Mouse (Mus musculus) hindbrain, postnatal 0 days (tissue): ENCODE results near the gene Tsnaxip1. TPM values are rescaled to one million over a fixed set of nuclear protein-coding genes. Genes with fewer than 3 reads are reported as not detected.
A peak's percentile ranks its signal among the peaks of the same experiment; 100 is the strongest.

ENCODE experiments used
- ATAC-seq: fragments of 200-750 bp; cut with Nextera tagmentation; 2 replicates; pipeline ENCODE4 v1.8.0; 2017; ENCODE audit warnings: mild to moderate bottlenecking, moderate TSS enrichment, moderate library complexity
- DNase-seq: peaks from one replicate; pipeline ENCODE4 v3.0.0-alpha.2; 2015; ENCODE audit warnings: low spot score
- H3K27ac ChIP-seq: fragments of 300-500 bp; sonication (generic); 2 replicates; pipeline ENCODE4 v1.5.1; 2014; ENCODE audit warnings: mild to moderate bottlenecking
- H3K27me3 ChIP-seq: fragments of 300-500 bp; sonication (generic); 2 replicates; pipeline ENCODE4 v1.6.1; 2014; ENCODE audit warnings: low read length, mixed read lengths; ENCODE audit not compliant: insufficient read depth
- H3K36me3 ChIP-seq: fragments of 300-500 bp; sonication (generic); 2 replicates; pipeline ENCODE4 v1.6.1; 2014; ENCODE audit warnings: low read length, mixed read lengths; ENCODE audit not compliant: insufficient read depth
- H3K4me1 ChIP-seq: fragments of 300-500 bp; sonication (generic); 2 replicates; pipeline ENCODE4 v1.6.1; 2014; ENCODE audit warnings: antibody characterized with exemption, low read length, mixed read lengths; ENCODE audit not compliant: insufficient read depth
- H3K4me2 ChIP-seq: fragments of 300-500 bp; sonication (generic); 2 replicates; pipeline ENCODE4 v1.6.1; 2014; ENCODE audit warnings: low read depth, mild to moderate bottlenecking, low read length, moderate library complexity, mixed read lengths
- H3K4me3 ChIP-seq: fragments of 300-500 bp; sonication (generic); 2 replicates; pipeline ENCODE4 v1.5.1; 2014; ENCODE audit warnings: low read length
- H3K9ac ChIP-seq: fragments of 300-500 bp; sonication (generic); replicated peaks from 2 replicates; pipeline ENCODE4 v1.6.1; 2014; ENCODE audit warnings: mild to moderate bottlenecking, low read length, moderate library complexity, mixed read lengths
- H3K9me3 ChIP-seq: fragments of 300-500 bp; sonication (generic); 2 replicates; pipeline ENCODE4 v1.6.1; 2016; ENCODE audit warnings: low read length, mixed read lengths
- CTCF ChIP-seq: IDR thresholded peaks from 2 replicates; pipeline ENCODE4 v1.5.1; 2016; ENCODE audit warnings: antibody characterized with exemption, control low read depth, low read depth
- WGBS: fragments of 180-500 bp; shearing (Covaris S2); extraction: QIAGEN DNeasy Blood & Tissue Kit; methylation state at CpG from one replicate; pipeline ENCODE4 v1.1.7; 2014; 5-methylcytosine and 5-hydroxymethylcytosine counted together
- polyA plus RNA-seq: library from polyadenylated mRNA; unstranded; fragments of >200 nt; fragmentation: Nextera tagmentation; extraction: Ambion mirVana; gene quantifications from 2 replicates; pipeline ENCODE4 v1.2.1, GENCODE M21; 2015
- total RNA-seq: library from RNA; depleted of rRNA; stranded (reverse); fragments of >200 nt; gene quantifications from 2 replicates; pipeline ENCODE4 v1.2.3, GENCODE M21; 2014

The Tsnaxip1 gene
- total and polyA plus RNA-seq, 2 experiments from 2014 or later, result 0.37 to 0.64 TPM

DNA sequence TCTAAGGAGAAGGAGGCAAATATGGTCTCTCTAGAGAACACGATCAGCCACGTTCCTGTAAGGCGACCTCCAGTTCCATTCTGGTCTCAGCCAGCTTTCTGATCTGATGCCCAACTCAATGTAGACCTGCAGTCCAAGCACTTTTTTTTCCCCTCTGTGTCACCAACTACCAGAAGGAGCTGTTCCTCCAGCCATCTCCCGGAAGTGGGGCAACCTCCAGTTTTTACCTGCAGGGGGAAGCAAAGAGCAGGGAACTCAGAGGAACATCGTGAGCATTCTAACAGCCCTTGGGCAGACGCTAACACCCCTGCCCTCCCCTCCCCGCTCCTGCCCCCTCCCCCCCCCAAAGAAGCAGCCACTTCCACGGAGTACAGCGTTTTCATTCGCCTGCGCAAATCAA lies 7.8 kb downstream of the Tsnaxip1 start:
- Histone ChIP-seq H3K4me2 (no peak overlapping the region), H3K9ac (no peak overlapping the region), H3K4me3 (no peak overlapping the region), H3K36me3 (no peaks in the 10 kb centered on the region), H3K27ac (no peak overlapping the region), H3K27me3 (no peaks in the 10 kb centered on the region), H3K4me1 (no peaks in the 10 kb centered on the region), H3K9me3 (no peaks in the 10 kb centered on the region)
- DNase-seq, result peak; percentile 42
- 27% methylated on average over 11 of the region's 11 CpGs for WGBS
- TF ChIP-seq CTCF, result peak; percentile 59
- ATAC-seq, result no peak

DNA sequence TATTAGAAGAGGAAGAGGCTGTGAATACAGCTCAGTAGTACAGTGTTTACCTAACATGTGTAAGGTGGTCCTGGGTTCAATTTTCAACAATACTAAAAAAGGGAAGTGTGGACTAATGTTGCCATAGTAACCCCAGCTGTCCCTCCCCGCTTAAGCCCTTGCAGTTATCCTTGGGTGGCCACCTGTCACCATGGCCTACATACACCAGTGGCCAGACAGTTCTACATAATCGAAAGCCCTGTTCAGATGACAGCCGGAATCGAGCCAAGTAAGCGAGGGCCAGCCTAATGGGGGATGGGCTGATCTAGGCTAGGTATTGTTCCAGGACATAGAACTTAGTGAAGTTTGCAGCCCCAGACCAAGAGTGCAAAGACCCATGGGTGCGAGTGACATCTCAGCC lies 9.5 kb downstream of the Tsnaxip1 start:
- WGBS, result 74% methylated on average over 6 of the region's 6 CpGs
- H3K9me3 ChIP-seq, result no peaks in the 10 kb centered on the region
- H3K27ac ChIP-seq, result no peak overlapping the region
- TF ChIP-seq CTCF, result no peak
- H3K4me3 ChIP-seq, result no peak overlapping the region
- H3K36me3 ChIP-seq, result no peaks in the 10 kb centered on the region
- no peak overlapping the region for H3K9ac ChIP-seq
- no peak overlapping the region for H3K4me2 ChIP-seq
- DNase-seq (no peak), ATAC-seq (no peak)
- no peaks in the 10 kb centered on the region for H3K4me1 ChIP-seq
- H3K27me3 ChIP-seq, result no peaks in the 10 kb centered on the region

DNA sequence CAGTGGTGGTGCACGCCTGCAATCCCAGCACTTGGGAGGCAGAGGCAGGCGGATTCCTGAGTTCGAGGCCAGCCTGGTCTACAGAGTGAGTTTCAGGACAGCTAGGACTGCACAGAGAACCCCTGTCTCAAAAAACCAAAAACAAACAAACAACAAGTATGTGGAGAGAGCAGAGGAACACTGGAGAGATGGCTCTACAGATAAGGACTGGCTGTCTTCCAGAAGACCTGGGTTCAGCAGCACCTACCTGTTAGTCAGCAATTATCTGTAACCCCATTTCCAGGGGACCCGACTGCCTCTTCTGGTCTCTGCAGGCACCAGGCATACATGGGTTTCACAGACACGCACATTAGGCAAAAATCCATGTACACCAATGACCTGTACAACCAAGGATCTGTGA lies 11.7 kb downstream of the Tsnaxip1 start:
- DNase-seq (no peak), ATAC-seq (no peak)
- H3K36me3 ChIP-seq, result peaks cover 8% of the 10 kb centered on the region
- no peak overlapping the region for H3K9ac ChIP-seq
- TF ChIP-seq CTCF, result no peak
- no peaks in the 10 kb centered on the region for H3K9me3 ChIP-seq
- no peak overlapping the region for H3K27ac ChIP-seq
- no peak overlapping the region for H3K4me2 ChIP-seq
- H3K27me3 ChIP-seq, result no peaks in the 10 kb centered on the region
- no peaks in the 10 kb centered on the region for H3K4me1 ChIP-seq
- WGBS, result 89% methylated on average over 5 of the region's 5 CpGs
- no peak overlapping the region for H3K4me3 ChIP-seq

DNA sequence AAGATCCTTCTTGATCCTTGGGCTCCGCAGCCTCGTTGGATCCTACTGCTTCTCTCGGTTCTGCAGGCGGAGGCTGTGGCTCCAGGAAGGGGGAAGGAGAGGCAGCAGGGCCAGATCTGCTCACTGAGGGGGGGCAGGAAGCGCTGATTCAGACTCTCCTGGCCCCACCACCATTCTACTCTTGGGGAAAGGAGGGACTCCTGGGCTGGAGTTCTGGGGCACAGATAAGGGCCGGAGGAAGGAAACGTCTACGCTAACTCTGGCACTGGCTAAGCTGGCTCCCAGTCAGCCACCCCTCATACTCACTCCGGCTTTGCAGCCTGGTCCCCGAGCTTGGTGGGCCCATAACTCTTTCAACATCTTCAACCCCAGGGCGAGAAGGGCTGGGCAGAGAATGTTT lies 19.1 kb downstream of the Tsnaxip1 start:
- ATAC-seq, result no peak
- Histone ChIP-seq H3K27ac (no peak overlapping the region), H3K36me3 (peaks cover 57% of the 10 kb centered on the region), H3K9me3 (no peaks in the 10 kb centered on the region), H3K4me2 (no peak overlapping the region), H3K9ac (no peak overlapping the region), H3K4me3 (no peak overlapping the region), H3K4me1 (peaks cover 7% of the 10 kb centered on the region), H3K27me3 (no peaks in the 10 kb centered on the region)
- WGBS, result 86% methylated on average over 11 of the region's 11 CpGs
- no peak for TF ChIP-seq CTCF
- DNase-seq, result no peak

- no peak overlapping the region for H3K27ac ChIP-seq
Observed at GRCm38 (mm10) chr8:105850014-105850413, 22.5 kb downstream of the Tsnaxip1 start.

GRCm38 (mm10) chr8:105850611-105851010 lies 23.1 kb downstream of the Tsnaxip1 start:
- Histone ChIP-seq H3K27me3 (no peaks in the 10 kb centered on the region), H3K9ac (no peak overlapping the region), H3K36me3 (peaks cover 35% of the 10 kb centered on the region), H3K27ac (no peak overlapping the region), H3K4me3 (no peak overlapping the region), H3K9me3 (no peaks in the 10 kb centered on the region), H3K4me1 (peaks cover 7% of the 10 kb centered on the region), H3K4me2 (peak overlapping the region; percentile 31; the same call in 1 of the 2 replicates)
- DNase-seq, result no peak
- TF ChIP-seq CTCF, result no peak
- no peak for ATAC-seq
- 76% methylated on average over 7 of the region's 7 CpGs for WGBS

More at GRCm38 (mm10) chr8:105850014-105850413, 22.5 kb downstream of the Tsnaxip1 start:
- WGBS, result 87% methylated on average over 4 of the region's 4 CpGs
- no peak for TF ChIP-seq CTCF
- Histone ChIP-seq H3K4me2 (no peak overlapping the region), H3K9me3 (no peaks in the 10 kb centered on the region), H3K27me3 (no peaks in the 10 kb centered on the region), H3K4me3 (no peak overlapping the region), H3K9ac (no peak overlapping the region), H3K36me3 (peaks cover 41% of the 10 kb centered on the region), H3K4me1 (peaks cover 7% of the 10 kb centered on the region)
- no peak for ATAC-seq
- no peak for DNase-seq

DNA sequence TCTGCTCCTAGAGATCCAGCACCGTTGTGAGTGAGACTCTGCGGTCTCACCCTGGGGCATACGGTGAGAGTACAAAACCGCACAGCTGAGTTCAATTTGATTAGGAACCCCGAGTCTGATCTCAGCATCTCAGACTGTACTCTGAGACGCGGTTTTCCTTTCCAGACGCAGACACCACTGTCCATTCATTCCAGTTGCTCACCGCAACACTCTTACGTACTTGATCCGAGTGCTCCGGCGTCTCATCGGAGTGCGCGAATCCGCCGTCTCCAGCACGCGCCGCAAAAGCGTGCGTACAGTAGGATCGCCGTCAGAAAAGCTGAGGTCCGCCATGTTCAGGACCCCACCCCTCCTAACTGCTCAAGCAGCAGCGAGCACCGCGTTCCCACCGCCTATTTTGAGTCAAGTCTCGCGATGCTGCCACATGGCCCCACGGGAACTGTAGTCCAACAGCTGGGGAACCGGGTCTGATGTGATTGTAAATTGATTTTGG lies 24.2 kb downstream of the Tsnaxip1 start:
- H3K4me1 ChIP-seq, result peaks cover 18% of the 10 kb centered on the region
- H3K27me3 ChIP-seq, result no peaks in the 10 kb centered on the region
- TF ChIP-seq CTCF, result no peak
- peak overlapping the region; percentile 54; the same call in 1 of the 2 replicates for H3K27ac ChIP-seq
- H3K36me3 ChIP-seq, result peaks cover 24% of the 10 kb centered on the region
- peak; percentile 87 for ATAC-seq
- peak overlapping the region; percentile 70 for H3K4me3 ChIP-seq
- 2% methylated on average over 34 of the region's 34 CpGs for WGBS
- DNase-seq, result peak; percentile 97
- peak overlapping the region; percentile 66 for H3K4me2 ChIP-seq
- H3K9ac ChIP-seq, result peak overlapping the region; percentile 60
- no peaks in the 10 kb centered on the region for H3K9me3 ChIP-seq
